Mouse (Mus musculus) v-Abl transformed pro-B cells (cell line): ENCODE measurements at regions not wholly inside any gene's neighbourhood (a gene's known extent, or its start where the extent isn't known, plus 50 kb on each side); places are given as distances from the start of the nearest gene placed in this dataset.

Source experiments
- in situ Hi-C, 2 experiments: fragments of 400-800 bp; cut with MboI; formaldehyde crosslinking; loops; one replicate each; pipeline ENCODE4 v1.15.1; 2025; ENCODE audit not compliant: unreplicated experiment in 2 of 2

- in situ Hi-C loops, result loop anchor here in 1 of 2 experiments (10.0 kb wide), 1 partner anchor 695 kb away; no protein-coding TSS in a partner anchor
These were observed 65.2 kb downstream of the Slc30a10 start for GRCm38 (mm10) chr1:185519811-185520210.

- in situ Hi-C loops, result no loop called here
These were observed 69.4 kb downstream of the Slc30a10 start for GRCm38 (mm10) chr1:185524020-185524419.

- in situ Hi-C loops, result no loop called here
These were observed 78.8 kb downstream of the Slc30a10 start for GRCm38 (mm10) chr1:185533471-185533870.

- in situ Hi-C loops, result no loop called here
These were observed 79.5 kb downstream of the Slc30a10 start for GRCm38 (mm10) chr1:185534129-185534528.

- in situ Hi-C loops, result no loop called here
These were observed 80.7 kb downstream of the Slc30a10 start for GRCm38 (mm10) chr1:185535321-185535720.

GRCm38 (mm10) chr1:185537236-185537635 is 82.6 kb downstream of the Slc30a10 start:
- in situ Hi-C loops, result no loop called here

GRCm38 (mm10) chr1:185539458-185539857 is 84.8 kb downstream of the Slc30a10 start:
- in situ Hi-C loops, result no loop called here

GRCm38 (mm10) chr1:185546346-185546745 is 91.7 kb downstream of the Slc30a10 start:
- in situ Hi-C loops, result loop anchor here (5.0 to 10.0 kb wide), 2 partner anchors 1171 to 1178 kb away; no protein-coding TSS in a partner anchor

- in situ Hi-C loops, result no loop called here
These were observed 118.3 kb downstream of the Slc30a10 start for GRCm38 (mm10) chr1:185572761-185573530.

GRCm38 (mm10) chr1:185574978-185575377 is 120.3 kb downstream of the Slc30a10 start:
- in situ Hi-C loops, result no loop called here

GRCm38 (mm10) chr1:185579824-185580223 is 125.2 kb downstream of the Slc30a10 start:
- in situ Hi-C loops, result no loop called here

GRCm38 (mm10) chr1:185585191-185585870 is 130.7 kb downstream of the Slc30a10 start:
- in situ Hi-C loops, result no loop called here

GRCm38 (mm10) chr1:185587671-185588347 is 133.2 kb downstream of the Slc30a10 start:
- in situ Hi-C loops, result no loop called here

GRCm38 (mm10) chr1:185588348-185588719 is 133.7 kb downstream of the Slc30a10 start:
- in situ Hi-C loops, result no loop called here

- in situ Hi-C loops, result no loop called here
These were observed 142.2 kb downstream of the Slc30a10 start for GRCm38 (mm10) chr1:185596815-185597214.

GRCm38 (mm10) chr1:185598514-185598913 is 143.9 kb downstream of the Slc30a10 start:
- in situ Hi-C loops, result no loop called here

GRCm38 (mm10) chr1:185601166-185601565 is 146.5 kb downstream of the Slc30a10 start:
- in situ Hi-C loops, result no loop called here

- in situ Hi-C loops, result no loop called here
These were observed 151.3 kb downstream of the Slc30a10 start for GRCm38 (mm10) chr1:185605996-185606395.

GRCm38 (mm10) chr1:185607611-185608010 is 153.0 kb downstream of the Slc30a10 start:
- in situ Hi-C loops, result no loop called here

GRCm38 (mm10) chr1:185608440-185608839 is 153.8 kb downstream of the Slc30a10 start:
- in situ Hi-C loops, result no loop called here

- in situ Hi-C loops, result no loop called here
These were observed 155.9 kb downstream of the Slc30a10 start for GRCm38 (mm10) chr1:185610586-185610985.
